Mouse (Mus musculus) cerebellum, adult 2 months (tissue): ENCODE measurements around the gene Alg14.

Experiments
- CTCF ChIP-seq: fragments of 200-500 bp; IDR thresholded peaks from 2 replicates; pipeline ENCODE4 v1.5.1; 2011; ENCODE audit warnings: low read depth, mild to moderate bottlenecking, control low read depth, low read length, moderate library complexity, borderline replicate concordance; ENCODE audit not compliant: insufficient read depth
- POLR2A ChIP-seq: fragments of 200-500 bp; IDR thresholded peaks from 2 replicates; pipeline ENCODE4 v1.6.1; 2011; ENCODE audit warnings: low read length, control low read depth, borderline replicate concordance; ENCODE audit not compliant: insufficient read depth

GRCm38 (mm10) chr3:121256131-121256530 lies 35.4 kb upstream of the Alg14 start:
- TF ChIP-seq CTCF (no peak), POLR2A (no peak)
